Mouse (Mus musculus) mesoderm, embryonic 11.5 days (tissue): ENCODE data around the gene Cab39l.
"Not testable (repeated sequence)": the region's sequence is repeated elsewhere in the genome, so short reads cannot be mapped to it uniquely, and the experiment has no call there.

Experiments
- DNase-seq: peaks from one replicate; pipeline ENCODE4 v3.0.0-alpha.2; 2012; ENCODE audit warnings: low read depth, low spot score

Cab39l gene

DNA sequence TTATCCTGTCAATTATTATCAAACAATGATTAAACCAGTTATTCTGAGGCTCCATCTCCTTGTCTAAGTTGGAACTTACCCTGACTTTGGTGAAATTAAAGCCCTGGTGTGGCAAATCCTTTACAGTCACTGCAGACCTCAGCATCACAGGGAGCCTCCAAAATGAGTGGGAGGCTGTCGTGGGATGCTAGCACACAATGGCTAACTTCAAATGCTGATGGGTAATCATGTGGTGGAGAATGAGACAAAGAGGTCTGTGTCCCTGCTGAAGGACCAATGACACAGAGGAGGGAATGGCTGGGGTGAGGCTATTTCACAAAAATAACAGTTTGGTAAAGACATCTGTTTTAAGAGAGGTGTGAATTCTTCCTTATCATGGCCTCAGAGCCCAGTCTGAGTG lies 117.1 kb downstream of the Cab39l start:
- no peak for DNase-seq

DNA sequence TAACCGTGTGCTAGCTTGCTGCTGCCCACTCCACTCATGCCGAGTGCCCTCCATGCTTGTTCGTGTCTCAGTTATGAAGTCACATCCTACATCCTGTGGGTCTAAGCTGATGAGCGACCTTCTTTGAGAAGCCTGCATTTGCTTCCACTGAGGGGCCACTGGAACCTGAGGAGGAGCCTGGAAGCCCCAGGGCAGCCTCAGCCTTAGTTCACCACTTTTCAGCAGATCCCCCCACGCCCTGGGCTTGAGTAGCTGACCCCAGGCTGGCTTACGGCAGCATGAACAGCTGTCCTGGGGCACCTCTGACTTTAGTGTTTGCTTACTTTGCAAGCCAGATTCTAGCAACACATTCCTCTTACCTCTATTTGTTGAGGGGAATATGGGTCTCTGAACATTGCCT lies 126.0 kb downstream of the Cab39l start:
- DNase-seq: no peak

DNA sequence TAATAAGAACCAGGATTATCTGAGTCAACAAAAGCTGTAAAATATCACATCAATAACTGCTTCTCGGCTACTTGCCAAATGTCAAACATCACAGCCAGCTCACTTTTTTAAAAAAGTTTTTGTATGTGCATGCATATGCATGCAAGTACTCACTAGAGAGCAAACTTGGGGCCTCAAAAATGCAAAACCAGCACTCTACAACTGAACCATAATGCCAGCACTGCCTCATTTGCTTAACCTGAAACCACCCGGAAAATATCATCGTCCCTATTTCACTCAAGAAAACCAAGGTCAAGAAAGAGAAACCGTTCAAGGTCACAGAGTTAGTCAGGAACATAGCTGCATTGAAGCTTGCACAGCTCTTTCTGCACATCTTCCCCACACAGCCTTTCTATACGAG lies 135.6 kb downstream of the Cab39l start:
- DNase-seq: no peak

DNA sequence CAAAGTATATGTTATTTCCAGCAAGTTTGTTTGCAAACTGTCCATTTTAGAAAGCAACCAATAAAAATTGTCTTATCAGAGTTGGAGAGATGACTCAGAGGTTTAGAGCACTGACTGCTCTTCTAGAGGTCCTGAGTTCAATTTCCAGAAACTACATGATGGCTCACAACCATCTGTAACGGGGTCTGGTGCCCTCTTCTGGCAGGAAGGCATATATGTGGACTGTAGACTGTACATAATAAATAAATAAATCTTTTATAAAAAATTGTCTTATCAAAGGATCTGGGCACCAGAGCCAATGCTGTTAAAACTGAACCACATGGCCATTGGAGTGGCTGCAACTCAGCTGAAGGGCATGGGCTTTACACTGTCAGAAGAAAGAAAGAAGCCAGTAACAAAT lies 149.8 kb downstream of the Cab39l start:
- peak; percentile 13 for DNase-seq

DNA sequence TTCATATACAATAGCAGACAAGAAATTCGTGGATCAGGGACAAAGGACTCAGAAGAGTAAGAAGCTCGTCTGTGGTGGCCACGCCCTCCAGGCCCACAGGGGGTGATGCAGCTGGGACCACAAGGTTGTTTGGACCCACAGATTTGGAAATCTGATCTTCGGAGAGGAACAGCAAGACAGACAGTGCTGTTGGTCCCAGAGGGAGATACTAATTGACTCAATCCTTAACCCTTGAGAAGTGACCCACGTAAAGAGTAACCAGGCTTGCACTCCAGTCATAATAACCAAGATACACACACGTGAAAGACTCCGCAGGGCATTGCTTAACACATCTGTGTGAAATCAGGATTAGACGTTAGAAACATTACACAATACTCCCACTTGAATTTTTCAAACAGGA lies 151.1 kb downstream of the Cab39l start:
- DNase-seq: no peak

DNA sequence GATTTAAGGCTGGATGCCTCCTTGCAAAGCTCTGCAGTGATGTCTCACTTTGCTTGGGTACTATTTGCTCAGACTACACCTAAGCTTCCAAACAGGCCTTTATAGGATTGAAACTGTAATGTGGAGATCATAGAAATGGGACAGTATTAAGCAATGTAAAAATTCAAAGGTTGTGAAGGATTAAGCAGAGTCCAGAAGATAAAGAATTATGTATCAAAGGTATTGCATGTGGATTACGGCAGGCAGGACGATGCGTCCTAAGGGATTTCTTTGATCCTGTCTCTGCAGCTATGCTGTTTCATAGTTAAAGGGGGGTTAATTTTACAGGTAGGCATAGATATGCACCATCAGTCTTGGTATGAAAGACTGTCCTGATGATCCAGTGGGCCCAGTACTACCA lies 151.8 kb downstream of the Cab39l start:
- no peak for DNase-seq

DNA sequence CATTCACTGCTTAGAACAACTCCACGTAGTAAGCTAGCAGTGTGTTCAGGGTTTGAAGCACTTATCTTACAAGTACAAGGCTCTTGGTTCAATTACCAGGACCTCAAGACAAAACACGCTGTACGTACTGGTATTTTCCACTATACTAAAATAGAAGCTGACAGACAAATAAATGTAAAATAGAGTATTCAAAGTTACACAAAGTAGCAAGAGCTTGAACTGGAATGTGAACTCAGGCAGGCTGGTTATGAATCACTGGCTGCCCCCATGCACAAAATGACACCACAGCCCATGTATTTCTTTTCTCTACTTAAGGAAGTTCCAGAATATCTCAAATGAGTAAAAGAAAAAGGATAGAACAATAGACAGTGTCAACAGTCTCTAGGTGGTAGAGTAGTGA lies 154.2 kb downstream of the Cab39l start:
- DNase-seq: no peak

DNA sequence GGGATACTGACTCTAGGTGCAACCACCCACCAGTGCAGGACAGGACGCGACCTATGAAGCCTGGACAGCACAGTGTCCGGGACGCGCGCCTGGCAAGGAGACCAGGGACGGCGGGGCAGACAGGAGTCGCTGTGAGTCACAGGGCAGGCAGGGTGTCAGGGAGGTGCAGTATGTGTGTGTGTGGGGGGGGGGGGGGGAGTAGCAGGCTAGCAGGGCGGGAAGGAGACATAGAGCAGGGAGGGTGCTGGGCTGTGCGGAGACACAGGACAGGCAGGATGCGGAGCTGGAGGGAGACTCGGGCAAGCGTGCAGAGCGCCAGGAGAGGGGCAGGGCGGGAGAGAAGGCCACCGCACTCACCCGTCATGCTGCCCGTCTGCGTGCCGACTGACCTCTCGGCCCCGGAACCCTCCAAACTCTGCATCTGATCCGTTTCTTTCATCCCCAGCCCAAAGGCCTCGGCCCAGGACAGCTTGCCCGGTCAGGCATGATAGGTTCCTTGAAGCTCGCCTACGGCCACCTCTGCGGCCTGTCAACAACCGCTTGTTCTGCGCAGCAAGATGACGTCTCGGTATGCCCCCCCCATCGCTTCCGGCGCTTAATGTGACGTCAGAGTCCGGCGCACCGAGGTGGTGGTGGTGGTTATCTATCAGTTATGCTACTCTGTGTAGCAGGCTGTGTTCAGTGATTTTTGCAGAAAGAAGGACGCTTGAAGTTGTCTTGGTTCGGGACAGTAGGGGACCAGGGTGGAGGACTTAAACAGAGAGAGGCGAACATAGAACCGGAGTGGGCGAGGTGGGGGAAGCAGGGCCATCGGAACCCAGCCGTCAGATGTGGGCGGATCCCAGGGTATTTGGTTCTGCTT lies 156.9 kb downstream of the Cab39l start, which contains the start of gene Cdadc1:
Gene Cdadc1, minus strand, starts transcription at position 562 of the 862 bp plus-strand sequence.
- peak; percentile 94 for DNase-seq

DNA sequence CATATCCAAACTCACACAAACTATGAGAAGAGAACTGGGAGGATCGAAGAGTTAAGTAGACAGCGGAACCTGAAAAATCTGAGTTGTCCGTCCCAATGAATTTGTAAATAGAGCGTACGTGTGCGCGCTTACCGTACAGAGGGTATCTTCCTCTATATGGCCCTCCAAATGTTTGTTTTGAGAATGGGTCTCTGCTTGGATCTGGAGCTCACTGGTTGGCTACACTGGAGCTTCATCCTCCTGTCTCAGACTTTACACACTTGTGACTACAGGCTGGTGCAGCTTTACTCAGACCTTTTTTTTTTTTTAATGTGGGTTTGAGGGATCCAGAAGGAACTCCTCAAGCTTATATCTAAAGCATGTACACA lies 157.5 kb downstream of the Cab39l start:
- no peak for DNase-seq

DNA sequence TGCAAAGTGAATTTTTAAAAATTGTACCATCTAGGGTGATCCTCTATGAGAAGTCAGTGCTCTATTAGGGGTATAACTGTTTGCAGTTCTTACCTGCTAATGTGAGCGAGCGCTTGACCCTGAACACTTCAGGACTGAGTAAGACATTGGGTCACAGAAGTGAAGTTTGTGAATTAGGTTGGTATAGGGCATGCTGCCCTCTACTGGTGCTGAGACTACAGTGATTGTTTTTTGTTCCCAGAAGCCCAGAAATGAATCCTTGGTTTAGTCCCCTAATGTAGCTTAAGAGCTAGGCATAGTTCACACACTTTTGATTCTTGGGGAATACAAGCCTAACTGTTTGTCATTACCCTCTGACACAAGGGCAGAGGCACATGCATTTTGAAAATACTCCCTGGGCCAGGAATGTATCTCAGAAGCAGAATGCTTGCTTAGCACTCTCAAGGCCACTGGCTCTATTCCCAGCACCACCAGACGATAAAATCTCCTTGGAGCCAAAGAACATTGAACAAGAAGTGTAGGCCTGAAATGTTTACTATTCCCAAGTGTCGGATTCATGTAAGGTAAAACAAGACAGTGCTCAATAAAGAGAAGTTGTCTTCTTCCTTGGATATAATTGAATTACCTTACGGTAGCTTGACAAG lies 163.4 kb downstream of the Cab39l start:
- peak; percentile 26 for DNase-seq

DNA sequence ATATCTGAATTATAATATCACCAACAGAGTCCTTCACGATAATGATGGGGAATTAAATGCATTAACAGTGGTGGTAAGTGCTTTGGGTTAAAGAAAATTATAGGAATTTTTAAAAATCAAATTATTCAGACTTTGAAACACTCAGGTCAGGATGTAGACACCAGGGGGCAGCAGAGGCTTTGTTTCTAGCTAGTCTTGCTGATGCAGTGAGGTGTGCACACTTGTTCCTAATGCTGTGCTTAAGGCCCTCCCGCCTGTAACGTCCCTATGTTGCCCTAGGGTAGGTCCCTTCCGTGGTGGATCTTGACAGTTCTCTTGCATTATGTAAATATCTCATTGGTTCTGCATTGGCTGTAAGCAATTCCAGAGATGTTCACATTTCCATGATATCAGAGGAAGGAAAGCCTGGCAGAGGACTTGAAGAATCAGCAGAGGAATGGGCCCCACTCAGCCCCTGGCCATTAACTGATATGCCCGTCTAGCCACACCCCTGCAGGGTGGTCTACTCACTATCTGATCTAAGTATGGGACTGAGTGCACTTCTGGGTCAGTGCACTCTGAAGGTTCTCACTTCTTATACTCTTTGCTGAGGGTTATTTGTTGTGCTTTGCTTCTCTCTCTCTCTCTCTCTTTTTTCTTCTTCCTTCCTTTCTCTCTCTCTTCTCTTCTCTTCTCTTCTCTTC lies 165.0 kb downstream of the Cab39l start:
- DNase-seq: peak; percentile 74

DNA sequence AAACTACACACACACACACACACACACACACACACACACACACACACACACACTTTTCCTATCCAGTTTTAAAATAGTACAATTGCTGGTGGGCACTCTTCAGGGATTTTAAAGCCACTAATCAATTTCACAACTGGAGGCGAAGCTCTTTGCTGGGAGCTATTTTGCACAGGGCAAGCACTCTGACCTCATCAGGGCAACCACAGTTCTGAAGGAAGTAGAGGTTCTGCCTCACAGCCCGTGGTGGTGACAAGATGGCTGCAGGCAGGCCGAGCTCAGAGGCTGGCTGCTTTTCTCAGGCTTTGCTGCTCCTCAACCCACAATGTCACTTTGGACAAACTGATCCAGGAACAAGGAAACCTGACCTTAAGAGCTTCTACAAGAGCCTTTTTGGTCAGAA lies 166.2 kb downstream of the Cab39l start:
- DNase-seq: no peak

DNA sequence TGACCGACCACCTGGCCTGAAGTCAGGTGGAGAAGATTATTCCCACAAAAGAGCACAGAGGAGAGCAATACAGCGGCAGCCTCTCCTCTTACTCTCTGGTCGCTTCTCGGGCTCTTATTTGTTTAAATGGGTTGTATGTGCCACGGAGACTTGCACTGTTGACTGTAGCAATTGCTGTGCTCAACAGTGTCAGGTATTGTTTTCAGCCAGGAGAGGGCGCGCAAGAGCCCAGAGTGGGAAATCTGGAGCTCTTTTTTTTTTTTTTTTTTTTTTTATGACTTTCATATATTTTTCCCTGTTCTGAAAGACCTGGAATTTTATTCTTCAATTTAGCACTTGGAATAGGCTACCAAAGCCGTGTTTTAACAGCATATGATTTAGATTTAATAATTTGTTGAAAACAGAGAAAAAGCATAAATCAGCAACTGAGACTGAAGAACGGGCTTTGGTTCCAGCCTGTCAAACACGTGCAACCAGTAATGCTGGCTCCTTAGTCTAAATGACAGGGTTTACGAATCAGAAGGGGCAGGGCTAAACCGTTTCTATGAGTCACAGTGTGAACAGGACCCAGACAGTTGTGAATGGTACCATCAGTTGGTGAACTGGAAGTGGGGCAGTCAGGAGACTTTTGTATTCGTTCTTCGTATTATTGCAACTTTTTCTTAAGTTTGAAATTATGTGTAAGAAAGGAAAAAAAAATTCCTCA lies 172.3 kb downstream of the Cab39l start:
- DNase-seq: peak; percentile 77

DNA sequence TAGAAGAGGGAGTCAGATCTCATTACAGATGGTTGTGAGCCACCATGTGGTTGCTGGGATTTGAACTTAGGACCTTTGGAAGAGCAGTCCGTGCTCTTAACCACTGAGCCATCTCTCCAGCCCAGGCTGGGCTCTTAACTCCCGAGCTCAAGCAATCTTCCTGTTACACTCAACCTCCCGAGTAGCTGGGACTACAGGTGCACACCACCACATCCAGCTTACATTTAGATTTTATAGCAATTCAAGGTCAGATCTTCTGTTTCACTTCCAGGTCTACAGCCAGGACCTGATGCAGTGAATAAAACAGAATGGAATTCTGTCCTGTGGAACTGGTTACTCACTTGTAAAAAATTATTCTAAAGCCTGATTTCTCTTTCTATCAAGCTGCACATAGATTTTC lies 173.4 kb downstream of the Cab39l start:
- DNase-seq: not testable (repeated sequence)

DNA sequence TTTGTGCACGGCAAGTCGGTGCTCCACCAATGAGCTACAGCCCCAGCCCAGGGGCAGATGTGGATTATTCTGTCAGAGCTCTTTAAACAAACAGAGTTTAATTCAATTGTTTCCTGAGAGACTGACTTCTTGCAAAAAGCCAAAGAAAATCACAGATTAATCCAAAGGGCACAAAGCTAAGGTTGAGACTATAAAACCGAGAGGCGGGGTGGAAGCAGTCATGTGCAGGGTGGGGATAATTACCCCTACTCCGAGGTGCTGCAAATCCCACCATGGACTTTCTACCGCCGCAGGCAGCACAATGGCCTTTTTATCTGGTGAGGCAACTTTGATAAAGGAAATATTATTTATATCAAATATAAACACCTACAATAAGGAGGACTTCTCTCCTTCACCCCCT lies 176.0 kb downstream of the Cab39l start:
- no peak for DNase-seq

DNA sequence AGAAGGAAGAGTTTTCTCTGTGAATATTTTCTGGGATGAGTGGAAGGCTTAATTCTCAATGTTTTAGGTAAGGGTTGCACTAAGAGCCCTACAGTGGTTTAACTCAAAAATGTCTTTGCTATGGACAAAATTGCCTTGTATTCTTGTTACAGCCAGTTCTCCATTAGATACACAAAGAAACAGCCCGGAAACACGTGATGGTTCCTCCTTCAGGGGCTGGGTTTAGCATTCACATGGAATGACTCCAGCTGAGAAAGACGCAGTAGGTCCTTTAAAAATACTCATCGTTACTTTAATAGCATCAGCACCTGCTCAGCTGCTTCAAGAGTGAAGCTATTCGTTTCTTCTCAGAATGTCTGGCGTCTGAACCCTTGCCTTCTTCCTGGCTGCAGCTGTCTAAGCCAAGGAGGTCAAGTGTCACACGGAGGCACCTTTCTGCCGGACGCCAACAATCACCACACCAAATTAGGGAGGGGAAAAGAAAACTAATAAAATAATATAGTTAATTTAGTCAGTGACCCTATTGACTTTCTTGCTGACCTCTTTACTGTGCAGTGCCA lies 183.6 kb downstream of the Cab39l start:
- no peak for DNase-seq

DNA sequence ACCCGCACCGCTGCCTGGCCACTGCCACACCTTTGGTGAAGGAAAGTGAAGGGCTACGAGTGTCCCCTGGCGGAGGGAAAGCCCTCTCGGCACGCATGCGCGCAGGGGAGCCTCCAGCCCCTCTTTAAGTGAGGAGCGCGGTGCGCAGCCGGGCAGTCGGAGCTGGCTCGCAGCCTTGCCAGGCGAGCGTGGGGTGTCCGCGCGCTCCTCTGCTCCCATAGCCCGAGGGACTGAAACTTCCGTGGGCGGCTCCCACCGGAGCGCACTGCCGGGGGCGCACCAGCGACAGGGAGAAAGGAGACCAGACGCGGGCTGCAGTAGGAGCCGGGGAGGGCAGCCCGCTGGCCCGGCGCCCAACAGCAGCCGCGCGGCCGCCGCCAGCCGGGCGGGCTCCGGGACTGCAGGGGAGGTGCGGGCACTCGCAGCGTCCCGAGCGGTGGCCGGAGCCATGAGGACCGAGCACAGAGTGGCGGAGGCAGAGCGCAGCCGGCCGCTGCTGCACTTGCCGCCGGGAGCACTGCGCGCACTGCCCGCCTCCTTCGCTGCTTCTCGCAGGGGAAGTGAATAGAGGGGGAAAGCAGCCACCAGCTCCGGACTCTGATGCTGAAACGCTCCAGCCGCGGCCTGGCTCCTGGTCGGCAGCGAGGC lies 184.5 kb downstream of the Cab39l start, which contains the start of gene Shisa2:
Gene Shisa2, plus strand, starts transcription at position 151 of the 648 bp plus-strand sequence.
- DNase-seq: peak; percentile 91

DNA sequence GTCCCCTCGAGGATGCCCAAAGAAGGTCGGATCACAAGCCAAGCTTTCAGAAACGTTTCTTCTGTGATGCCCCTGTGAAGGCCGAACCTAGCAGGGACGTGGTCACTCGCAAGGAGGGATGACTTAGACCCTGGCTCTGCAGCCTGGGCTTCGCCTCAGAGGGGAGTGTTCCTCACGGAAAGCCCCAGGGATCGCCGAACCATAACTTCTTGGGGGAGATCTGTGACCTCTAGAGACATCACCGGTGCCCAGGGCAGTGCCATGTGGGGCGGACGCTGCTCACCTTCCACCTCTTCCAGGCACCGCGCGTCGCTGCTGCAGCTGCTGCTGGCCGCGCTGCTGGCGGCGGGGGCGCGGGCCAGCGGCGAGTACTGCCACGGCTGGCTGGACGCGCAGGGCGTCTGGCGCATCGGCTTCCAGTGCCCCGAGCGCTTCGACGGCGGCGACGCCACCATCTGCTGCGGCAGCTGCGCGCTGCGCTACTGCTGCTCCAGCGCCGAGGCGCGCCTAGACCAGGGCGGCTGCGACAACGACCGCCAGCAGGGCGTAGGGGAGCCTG lies 185.1 kb downstream of the Cab39l start:
- peak; percentile 73 for DNase-seq

DNA sequence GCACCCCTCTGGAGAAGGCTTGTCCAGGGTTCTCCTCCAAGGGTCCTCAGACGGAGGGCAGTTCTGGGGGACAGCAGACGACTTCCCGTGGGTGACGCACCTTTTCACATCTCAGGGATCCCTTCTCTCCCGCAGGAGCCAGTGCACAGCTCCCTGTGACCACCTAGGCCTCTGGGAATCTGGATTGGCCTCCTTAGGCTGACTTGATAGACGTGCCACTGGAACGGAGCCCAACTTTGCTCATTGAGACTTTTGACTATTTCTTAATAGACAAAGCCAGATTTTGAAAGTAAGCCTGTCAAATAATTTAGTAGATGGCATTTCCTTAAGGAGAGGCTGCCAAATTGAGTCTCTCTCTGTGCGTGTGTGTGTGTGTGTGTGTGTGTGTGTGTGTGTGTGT lies 185.9 kb downstream of the Cab39l start:
- DNase-seq: no peak

DNA sequence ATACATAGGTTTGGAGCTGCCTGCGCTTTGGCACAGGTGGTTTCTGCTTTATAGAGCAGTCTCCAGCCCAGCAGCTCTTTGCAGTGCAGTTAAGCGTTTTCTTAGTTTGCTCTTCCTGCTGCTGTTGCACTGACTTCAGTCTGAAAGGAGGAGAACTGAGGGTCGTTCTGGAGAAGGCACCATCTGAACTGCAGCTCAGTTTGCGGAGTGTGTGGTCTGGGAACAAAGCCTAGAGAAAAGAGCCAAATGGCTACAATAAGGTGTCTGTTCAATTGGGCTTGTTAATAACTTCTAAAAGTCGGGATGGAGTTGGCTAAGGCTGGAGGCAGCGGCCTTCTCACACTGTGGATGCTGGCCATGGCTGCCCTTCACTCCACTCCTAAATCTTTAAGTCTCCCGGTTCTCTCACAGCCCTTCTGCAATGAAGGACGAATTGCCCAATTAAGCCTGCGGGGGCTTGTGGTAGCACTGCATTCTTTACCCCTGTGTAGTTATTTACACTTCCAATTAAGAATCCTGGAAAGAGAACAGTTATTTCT lies 186.4 kb downstream of the Cab39l start:
- no peak for DNase-seq
